Mouse (Mus musculus) ES-Bruce4 (cell line): ENCODE measurements at regions not wholly inside any gene's neighbourhood (a gene's known extent, or its start where the extent isn't known, plus 50 kb on each side); places are given as distances from the start of the nearest gene placed in this dataset.

ENCODE experiments used
- CTCF ChIP-seq: IDR thresholded peaks from one replicate; pipeline ENCODE4 v1.8.1; 2011; ENCODE audit warnings: low read depth, low read length
- EP300 ChIP-seq: IDR thresholded peaks from 2 replicates; pipeline ENCODE4 v1.6.1; 2011; ENCODE audit warnings: low read depth, low read length; ENCODE audit not compliant: insufficient read depth
- POLR2A ChIP-seq: IDR thresholded peaks from one replicate; pipeline ENCODE4 v1.8.1; 2011; ENCODE audit warnings: low read length; ENCODE audit not compliant: insufficient read depth

DNA sequence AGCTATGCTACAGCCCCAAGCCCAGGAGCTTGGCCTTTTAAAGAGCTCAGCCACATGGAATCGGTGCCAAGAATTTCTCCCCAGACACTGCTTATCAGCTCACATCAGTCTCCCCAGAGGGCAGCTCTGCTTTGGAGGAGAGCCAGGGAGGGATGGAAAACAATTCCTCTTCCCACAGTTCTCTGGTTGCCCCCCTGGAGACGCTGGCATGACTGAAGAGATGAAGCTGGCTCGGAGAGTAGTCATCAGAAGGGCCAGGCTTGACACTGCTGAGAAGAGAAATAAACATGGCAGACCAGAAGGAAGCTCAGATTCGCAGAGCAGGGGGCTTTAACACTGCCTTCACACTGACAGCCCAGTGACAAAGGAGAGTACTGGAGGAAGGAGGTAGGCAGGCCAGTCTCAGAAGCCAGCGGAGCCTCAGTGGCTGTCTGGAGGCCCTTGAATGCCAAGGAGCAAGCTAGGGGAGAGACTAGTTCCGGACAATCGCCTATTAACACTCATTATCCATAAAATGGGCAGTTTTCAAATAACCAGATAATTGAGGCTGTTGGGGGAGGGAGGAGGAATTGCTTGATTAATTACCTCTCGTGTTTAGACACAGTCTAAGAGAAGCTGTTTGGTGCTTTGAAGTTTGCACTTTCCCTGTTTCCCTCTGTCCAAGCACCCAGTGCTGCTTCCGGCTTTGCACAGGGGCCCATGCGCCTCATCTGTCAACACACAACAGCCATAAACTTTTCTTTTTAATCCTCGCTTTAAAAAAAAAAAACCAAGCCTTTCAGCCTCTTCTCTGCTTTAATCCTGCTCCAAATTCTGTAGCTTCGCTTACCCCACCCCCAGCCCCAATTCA is 148.3 kb downstream of the Ddx1 start:
- TF ChIP-seq CTCF (no peak), EP300 (no peak), POLR2A (no peak)
